Mouse (Mus musculus) stomach, postnatal 0 days (tissue): Measurements from ENCODE around the gene Magi2.

Source experiments
- CTCF ChIP-seq: IDR thresholded peaks from 2 replicates; pipeline ENCODE4 v1.5.1; 2016; ENCODE audit warnings: antibody characterized with exemption, low read depth, mild to moderate bottlenecking, moderate library complexity
- EP300 ChIP-seq: optimal IDR thresholded peaks from 2 replicates; pipeline ENCODE3; 2016; ENCODE audit warnings: antibody characterized with exemption

- TF ChIP-seq CTCF (no peak), EP300 (no peak)
These were observed 1408.0 kb downstream of the Magi2 start for GRCm38 (mm10) chr5:20634822-20635221.
